Mouse (Mus musculus): ENCODE results near the gene Prr5. TPM values are rescaled to one million over a fixed set of nuclear protein-coding genes. Genes with fewer than 3 reads are reported as not detected.
A peak's percentile ranks its signal among the peaks of the same experiment; 100 is the strongest.

Prr5 gene
- polyA plus RNA-seq, 1 experiment from 2014 or later, result 31.4 TPM

GRCm38 (mm10) chr15:84670657-84671055, 1.2 kb downstream of the Prr5 start:
- peaks cover 10% of the 10 kb centered on the region; the same call in 1 of the 2 replicates for H3K4me1 ChIP-seq
- no peak overlapping the region for H3K4me2 ChIP-seq (replicated peaks)
- H3K27ac ChIP-seq (replicated peaks), result no peak overlapping the region
- H3K4me3 ChIP-seq (replicated peaks), result no peak overlapping the region
- ATAC-seq (ENCODE audit: insufficient number of reproducible peaks, low FRiP score, low TSS enrichment, low read depth), result no peak
- no peaks in the 10 kb centered on the region for H3K27me3 ChIP-seq
- H3K36me3 ChIP-seq, result no peaks in the 10 kb centered on the region
- no peak overlapping the region for H3K9ac ChIP-seq
- WGBS, result 64% methylated on average over 4 of the region's 4 CpGs
- H3K9me3 ChIP-seq (replicated peaks), result no peaks in the 10 kb centered on the region

- H3K27ac ChIP-seq (replicated peaks), result no peak overlapping the region
- no peak overlapping the region for H3K9ac ChIP-seq
- H3K36me3 ChIP-seq, result no peaks in the 10 kb centered on the region
- 57% methylated on average over 9 of the region's 9 CpGs for WGBS
- H3K27me3 ChIP-seq, result no peaks in the 10 kb centered on the region
- H3K4me3 ChIP-seq (replicated peaks), result no peak overlapping the region
- H3K4me1 ChIP-seq, result peaks cover 9% of the 10 kb centered on the region; the same call in 1 of the 2 replicates
- no peak for ATAC-seq (ENCODE audit: insufficient number of reproducible peaks, low FRiP score, low TSS enrichment, low read depth)
- no peaks in the 10 kb centered on the region for H3K9me3 ChIP-seq (replicated peaks)
- no peak overlapping the region for H3K4me2 ChIP-seq (replicated peaks)
Observed at GRCm38 (mm10) chr15:84671401-84672307, 2.2 kb downstream of the Prr5 start.

GRCm38 (mm10) chr15:84672308-84672615, 2.8 kb downstream of the Prr5 start:
- 80% methylated on average over 4 of the region's 4 CpGs for WGBS
- ATAC-seq (ENCODE audit: insufficient number of reproducible peaks, low FRiP score, low TSS enrichment, low read depth), result no peak

GRCm38 (mm10) chr15:84672616-84673015, 3.2 kb downstream of the Prr5 start:
- 63% methylated on average over 3 of the region's 3 CpGs for WGBS
- peaks cover 9% of the 10 kb centered on the region; the same call in 1 of the 2 replicates for H3K4me1 ChIP-seq
- H3K27ac ChIP-seq (replicated peaks), result no peak overlapping the region
- no peaks in the 10 kb centered on the region for H3K27me3 ChIP-seq
- no peak overlapping the region for H3K4me2 ChIP-seq (replicated peaks)
- no peaks in the 10 kb centered on the region for H3K36me3 ChIP-seq
- no peak overlapping the region for H3K4me3 ChIP-seq (replicated peaks)
- ATAC-seq (ENCODE audit: insufficient number of reproducible peaks, low FRiP score, low TSS enrichment, low read depth), result no peak
- H3K9me3 ChIP-seq (replicated peaks), result no peaks in the 10 kb centered on the region
- H3K9ac ChIP-seq, result no peak overlapping the region

More at GRCm38 (mm10) chr15:84672308-84672615, 2.8 kb downstream of the Prr5 start:
- Histone ChIP-seq H3K9me3 (replicated peaks) (no peaks in the 10 kb centered on the region), H3K9ac (no peak overlapping the region), H3K27ac (replicated peaks) (no peak overlapping the region), H3K27me3 (no peaks in the 10 kb centered on the region), H3K4me2 (replicated peaks) (no peak overlapping the region), H3K4me1 (peaks cover 9% of the 10 kb centered on the region; the same call in 1 of the 2 replicates), H3K4me3 (replicated peaks) (no peak overlapping the region), H3K36me3 (no peaks in the 10 kb centered on the region)

GRCm38 (mm10) chr15:84674329-84675067, 5.1 kb downstream of the Prr5 start:
- ATAC-seq (ENCODE audit: insufficient number of reproducible peaks, low FRiP score, low TSS enrichment, low read depth), result no peak
- no peaks in the 10 kb centered on the region for H3K9me3 ChIP-seq (replicated peaks)
- no peaks in the 10 kb centered on the region for H3K27me3 ChIP-seq
- no peak overlapping the region for H3K4me2 ChIP-seq (replicated peaks)
- H3K9ac ChIP-seq, result no peak overlapping the region
- H3K36me3 ChIP-seq, result no peaks in the 10 kb centered on the region
- no peak overlapping the region for H3K27ac ChIP-seq (replicated peaks)
- no peak overlapping the region for H3K4me3 ChIP-seq (replicated peaks)
- peaks cover 9% of the 10 kb centered on the region; the same call in 1 of the 2 replicates for H3K4me1 ChIP-seq
- 84% methylated on average over 11 of the region's 11 CpGs for WGBS

GRCm38 (mm10) chr15:84675317-84675716, 5.9 kb downstream of the Prr5 start:
- Histone ChIP-seq H3K27me3 (no peaks in the 10 kb centered on the region), H3K4me1 (peaks cover 6% of the 10 kb centered on the region; the same call in 1 of the 2 replicates), H3K9ac (no peak overlapping the region), H3K4me3 (replicated peaks) (no peak overlapping the region), H3K9me3 (replicated peaks) (no peaks in the 10 kb centered on the region), H3K36me3 (no peaks in the 10 kb centered on the region), H3K4me2 (replicated peaks) (no peak overlapping the region), H3K27ac (replicated peaks) (no peak overlapping the region)
- 69% methylated on average over 8 of the region's 8 CpGs for WGBS
- ATAC-seq (ENCODE audit: insufficient number of reproducible peaks, low FRiP score, low TSS enrichment, low read depth), result no peak

GRCm38 (mm10) chr15:84677943-84678342, 8.5 kb downstream of the Prr5 start:
- no peak overlapping the region for H3K9ac ChIP-seq
- no peak overlapping the region for H3K4me3 ChIP-seq (replicated peaks)
- WGBS, result 54% methylated on average over 11 of the region's 11 CpGs
- H3K27ac ChIP-seq (replicated peaks), result no peak overlapping the region
- H3K4me2 ChIP-seq (replicated peaks), result no peak overlapping the region
- H3K9me3 ChIP-seq (replicated peaks), result no peaks in the 10 kb centered on the region
- H3K27me3 ChIP-seq, result no peaks in the 10 kb centered on the region
- H3K36me3 ChIP-seq, result no peaks in the 10 kb centered on the region
- peaks cover 21% of the 10 kb centered on the region for H3K4me1 ChIP-seq
- no peak for ATAC-seq (ENCODE audit: insufficient number of reproducible peaks, low FRiP score, low TSS enrichment, low read depth)

- ATAC-seq (ENCODE audit: insufficient number of reproducible peaks, low FRiP score, low TSS enrichment, low read depth), result no peak
- H3K36me3 ChIP-seq, result no peaks in the 10 kb centered on the region
- no peaks in the 10 kb centered on the region for H3K27me3 ChIP-seq
- H3K27ac ChIP-seq (replicated peaks), result no peak overlapping the region
- WGBS, result 95% methylated on average over 4 of the region's 4 CpGs
- H3K4me3 ChIP-seq (replicated peaks), result no peak overlapping the region
- H3K4me1 ChIP-seq, result peaks cover 21% of the 10 kb centered on the region
- no peaks in the 10 kb centered on the region for H3K9me3 ChIP-seq (replicated peaks)
- no peak overlapping the region for H3K4me2 ChIP-seq (replicated peaks)
- H3K9ac ChIP-seq, result no peak overlapping the region
Observed at GRCm38 (mm10) chr15:84679090-84679489, 9.7 kb downstream of the Prr5 start.

GRCm38 (mm10) chr15:84679794-84680193, 10.4 kb downstream of the Prr5 start:
- 66% methylated on average over 3 of the region's 3 CpGs for WGBS
- Histone ChIP-seq H3K4me2 (replicated peaks) (no peak overlapping the region), H3K4me1 (peaks cover 21% of the 10 kb centered on the region), H3K27ac (replicated peaks) (no peak overlapping the region), H3K27me3 (no peaks in the 10 kb centered on the region), H3K9ac (no peak overlapping the region), H3K9me3 (replicated peaks) (no peaks in the 10 kb centered on the region), H3K36me3 (no peaks in the 10 kb centered on the region), H3K4me3 (replicated peaks) (no peak overlapping the region)
- ATAC-seq (ENCODE audit: insufficient number of reproducible peaks, low FRiP score, low TSS enrichment, low read depth), result no peak

- H3K4me2 ChIP-seq (replicated peaks), result peak overlapping the region; percentile 93
- H3K4me3 ChIP-seq (replicated peaks), result peak overlapping the region; percentile 76
- peaks cover 27% of the 10 kb centered on the region for H3K4me1 ChIP-seq
- H3K36me3 ChIP-seq, result no peaks in the 10 kb centered on the region
- peak; percentile 74 for ATAC-seq (ENCODE audit: insufficient number of reproducible peaks, low FRiP score, low TSS enrichment, low read depth)
- under 1% methylated on average over 68 of the region's 77 CpGs for WGBS
- H3K9me3 ChIP-seq (replicated peaks), result no peaks in the 10 kb centered on the region
- H3K27me3 ChIP-seq, result no peaks in the 10 kb centered on the region
- peak overlapping the region; percentile 62 for H3K9ac ChIP-seq
- peak overlapping the region; percentile 75 for H3K27ac ChIP-seq (replicated peaks)
Observed at GRCm38 (mm10) chr15:84680545-84681454, 11.4 kb downstream of the Prr5 start.
